Comparison of ENCODE assay signal across 11 mouse cellular contexts in the genomic region with DNA sequence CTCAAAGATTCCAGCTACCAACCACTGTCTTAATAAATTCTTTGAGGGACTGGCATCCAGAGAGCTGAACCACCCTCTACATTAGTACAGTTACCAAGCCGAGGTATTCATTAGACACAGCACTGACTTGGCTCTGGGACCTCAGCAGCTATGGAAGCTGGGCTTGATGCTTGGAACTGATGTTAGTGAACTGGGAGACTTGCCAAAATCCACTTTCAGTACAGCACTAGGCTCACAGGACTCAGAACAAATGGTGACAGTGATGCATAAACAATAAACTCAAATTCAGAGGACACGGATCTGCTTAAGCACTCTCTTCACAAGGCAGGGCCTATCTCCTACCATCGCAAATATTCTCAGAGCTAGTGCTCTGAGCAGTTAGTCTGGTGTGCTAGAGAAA.
DNase-seq lines count a peak whose midpoint lies in the region; ATAC-seq and TF ChIP-seq lines count a peak whose summit lies in the region.
"Had no signal": no experiment of that assay in that cellular context is flagged by ENCODE, and none has a peak within 500 bp of the region (broad histone marks: within the 10 kb centered on the region; RNA-seq: fewer than 3 reads in every experiment).

No protein-coding gene starts in this region.

- intact Hi-C loops in heart, postnatal 25 days (cut with DNase I), result loop anchor here (10.0 kb wide), 1 partner anchor 1238 kb away; no protein-coding TSS in a partner anchor

- no peak for TF ChIP-seq EP300 in MEL (IDR thresholded peaks at IDR 0.05; ENCODE audit: low read depth in 1 of 2, low read length in 2 of 2)

- no peaks in the 10 kb centered on the region for H3K9me3 ChIP-seq in liver, embryonic 11.5 days (ENCODE audit: control insufficient read depth, low read length)
- no peaks in the 10 kb centered on the region for H3K9me3 ChIP-seq in liver, embryonic 12.5 days (replicated peaks)
- no peaks in the 10 kb centered on the region for H3K9me3 ChIP-seq in MEL (replicated peaks; ENCODE audit: insufficient read depth, low read length)
- H3K9me3 ChIP-seq in hindbrain, embryonic 16.5 days (ENCODE audit: control insufficient read depth, low read length), result no peaks in the 10 kb centered on the region

- peak; percentile 35 for DNase-seq in heart, adult 8-10 months (ENCODE audit: low spot score)
- DNase-seq in heart, postnatal 25 days (ENCODE audit: low spot score), result no peak
- DNase-seq in liver, embryonic 11.5 days (ENCODE audit: low spot score), result peak; percentile 12
- peak; percentile 15 for DNase-seq in MEL (ENCODE audit: low read depth, low spot score)
- DNase-seq in natural killer cell, adult 2 months (ENCODE audit: low spot score in 2 of 2), result no peak
- DNase-seq: kidney, postnatal 4 days; liver, postnatal 0 days; thymus, adult 2 months had no signal

- no peak overlapping the region for H3K4me3 ChIP-seq in liver, embryonic 11.5 days (ENCODE audit: low read depth, low read length)
- H3K4me3 ChIP-seq in liver, embryonic 12.5 days, result no peak overlapping the region
- H3K4me3 ChIP-seq in MEL (ENCODE audit: control insufficient read depth in 1 of 2, insufficient read depth in 1 of 2, low read depth in 2 of 2, low read length in 2 of 2), result no peak overlapping the region
- no peak overlapping the region for H3K4me3 ChIP-seq in hindbrain, embryonic 16.5 days (ENCODE audit: low read length)
- H3K4me3 ChIP-seq: myocyte had no signal

- H3K9ac ChIP-seq in liver, embryonic 11.5 days (ENCODE audit: low read depth, low read length), result no peak overlapping the region
- no peak overlapping the region for H3K9ac ChIP-seq in liver, embryonic 12.5 days
- H3K9ac ChIP-seq in MEL (ENCODE audit: control insufficient read depth, low read depth, low read length, poor library complexity, severe bottlenecking), result no peak overlapping the region
- no peak overlapping the region for H3K9ac ChIP-seq in hindbrain, embryonic 16.5 days (ENCODE audit: low read depth, low read length)
- H3K9ac ChIP-seq: liver, postnatal 0 days had no signal

- no peak for TF ChIP-seq CTCF in MEL (IDR thresholded peaks at IDR 0.05 in 2 of 3, conservative IDR thresholded peaks at IDR 0.05 in 1 of 3; ENCODE audit: control insufficient read depth in 1 of 3, insufficient read depth in 1 of 3, low read depth in 2 of 3, low read length in 3 of 3, poor library complexity in 1 of 3, severe bottlenecking in 1 of 3)

- no peak for TF ChIP-seq POLR2A in MEL (IDR thresholded peaks at IDR 0.05; ENCODE audit: control insufficient read depth in 1 of 2, insufficient read depth in 1 of 2, low read depth in 1 of 2, low read length in 2 of 2, poor library complexity in 1 of 2)

- no peak overlapping the region for H3K4me2 ChIP-seq in liver, embryonic 11.5 days
- no peak overlapping the region for H3K4me2 ChIP-seq in liver, embryonic 12.5 days
- no peak overlapping the region; the same call in 1 of the 2 replicates for H3K4me2 ChIP-seq in hindbrain, embryonic 16.5 days (ENCODE audit: low read length)

- no peak overlapping the region for H3K27ac ChIP-seq in liver, embryonic 11.5 days (ENCODE audit: low read depth, low read length)
- H3K27ac ChIP-seq in liver, embryonic 12.5 days, result no peak overlapping the region
- H3K27ac ChIP-seq in MEL (ENCODE audit: control insufficient read depth, low read depth, low read length), result no peak overlapping the region
- no peak overlapping the region for H3K27ac ChIP-seq in hindbrain, embryonic 16.5 days (ENCODE audit: low read depth, low read length)

- no peaks in the 10 kb centered on the region for H3K4me1 ChIP-seq in liver, embryonic 11.5 days (replicated peaks; ENCODE audit: control insufficient read depth, insufficient read depth, low read length)
- no peaks in the 10 kb centered on the region for H3K4me1 ChIP-seq in liver, embryonic 12.5 days
- H3K4me1 ChIP-seq in MEL (ENCODE audit: control insufficient read depth in 1 of 2, insufficient read depth in 2 of 2, low read length in 2 of 2), result peaks cover 2 to 13% of the 10 kb centered on the region in 2 experiments; a peak in 3 of 4 replicates
- peaks cover 4% of the 10 kb centered on the region; the same call in 1 of the 2 replicates for H3K4me1 ChIP-seq in hindbrain, embryonic 16.5 days (ENCODE audit: control insufficient read depth, insufficient read depth, low read depth, low read length)

- no peaks in the 10 kb centered on the region for H3K27me3 ChIP-seq in liver, embryonic 11.5 days (replicated peaks; ENCODE audit: control insufficient read depth, insufficient read depth, low read length)
- no peaks in the 10 kb centered on the region for H3K27me3 ChIP-seq in liver, embryonic 12.5 days (replicated peaks)
- H3K27me3 ChIP-seq in MEL (ENCODE audit: control insufficient read depth in 1 of 2, insufficient read depth in 2 of 2, low read length in 2 of 2), result no peaks in the 10 kb centered on the region
- H3K27me3 ChIP-seq in hindbrain, embryonic 16.5 days (replicated peaks; ENCODE audit: control insufficient read depth, insufficient read depth, low read length), result no peaks in the 10 kb centered on the region

- no peaks in the 10 kb centered on the region for H3K36me3 ChIP-seq in liver, embryonic 11.5 days (ENCODE audit: control insufficient read depth, insufficient read depth, low read length)
- H3K36me3 ChIP-seq in liver, embryonic 12.5 days, result peaks cover 14% of the 10 kb centered on the region
- H3K36me3 ChIP-seq in MEL (ENCODE audit: control insufficient read depth in 1 of 2, insufficient read depth in 2 of 2, low read length in 2 of 2), result peaks cover 0 to 2% of the 10 kb centered on the region in 2 experiments; a peak in 1 of 4 replicates
- no peaks in the 10 kb centered on the region for H3K36me3 ChIP-seq in hindbrain, embryonic 16.5 days (ENCODE audit: control insufficient read depth, insufficient read depth, low read length)

- ATAC-seq in liver, embryonic 11.5 days (replicated peaks; ENCODE audit: low FRiP score), result no peak
- no peak for ATAC-seq in liver, embryonic 12.5 days
- peak; percentile 84 for ATAC-seq in hindbrain, embryonic 16.5 days
- ATAC-seq: liver, postnatal 0 days had no signal

- WGBS in liver, embryonic 11.5 days, result 90% methylated on average over 3 of the region's 3 CpGs
- whole genome bisulfite sequencing in liver, embryonic 12.5 days (ENCODE audit: insufficient replicate concordance), result 81% methylated on average over 3 of the region's 3 CpGs
- WGBS in hindbrain, embryonic 16.5 days, result 52% methylated on average over 3 of the region's 3 CpGs

- no peak for TF ChIP-seq RAD21 in MEL (IDR thresholded peaks at IDR 0.05; ENCODE audit: low read depth, low read length)

- no peaks in the 10 kb centered on the region for H3K79me2 ChIP-seq in MEL (ENCODE audit: control insufficient read depth, insufficient read depth, low read length, poor library complexity)

TF ChIP-seq in MEL, 35 proteins besides CTCF, POLR2A, EP300 and RAD21:
- TF ChIP-seq NELFE (IDR thresholded peaks at IDR 0.05; ENCODE audit: low read depth, low read length) (no peak), BHLHE40 (IDR thresholded peaks at IDR 0.05; ENCODE audit: borderline replicate concordance, low read depth, low read length) (no peak), ZNF384 (IDR thresholded peaks at IDR 0.05; ENCODE audit: low read depth, low read length) (no peak), MYB (IDR thresholded peaks at IDR 0.05; ENCODE audit: low read depth, low read length) (no peak), USF1 (IDR thresholded peaks at IDR 0.05; ENCODE audit: low read depth, low read length) (no peak)

Comparison
In these comparisons a context has a peak if more than half of its experiments do, and no peak if none do; other contexts are left out.
1. DNase-seq: peak in heart, adult 8-10 months (single experiment), liver, embryonic 11.5 days (single experiment) and MEL (single experiment); none in heart, postnatal 25 days (single experiment) and natural killer cell, adult 2 months (0 of 2).